Mouse (Mus musculus): Measurements from ENCODE around the gene Resf1.

GRCm38 (mm10) chr6:149344372-149344771 lies 35.2 kb downstream of the Resf1 start:
- TF ChIP-seq CTCF (IDR thresholded peaks at IDR 0.05; ENCODE audit: control insufficient read depth, insufficient read depth, low read length) (no peak), POLR2A (IDR thresholded peaks at IDR 0.05; ENCODE audit: borderline replicate concordance, control insufficient read depth, low read depth, low read length) (no peak)

Measured in bone marrow, adult 2 months (tissue).